Mouse (Mus musculus) CH12.LX (cell line): Measurements from ENCODE around the gene Ubald2. TPM values are rescaled to one million over a fixed set of nuclear protein-coding genes. Genes with fewer than 3 reads are reported as not detected.
A peak's percentile ranks its signal among the peaks of the same experiment; 100 is the strongest.

Experiments used
- DNase-seq: peaks from one replicate; pipeline ENCODE4 v3.0.0-alpha.2; 2013; ENCODE audit errors: extremely low read depth
- H3K27ac ChIP-seq: 2 replicates; pipeline ENCODE4 v1.5.1; 2012; ENCODE audit warnings: low read depth, mild to moderate bottlenecking, control low read depth, moderate library complexity; ENCODE audit not compliant: insufficient read depth
- H3K27me3 ChIP-seq: replicated peaks from 2 replicates; pipeline ENCODE3; 2012; ENCODE audit warnings: inconsistent platforms
- H3K36me3 ChIP-seq, 2 experiments: replicated peaks in 1 of 2; 2 replicates each; pipeline versions ENCODE3 to v1.6.1; 2012; ENCODE audit warnings: inconsistent platforms in 1 of 2, low read length in 1 of 2, mild to moderate bottlenecking in 1 of 2, mixed read lengths in 1 of 2, moderate library complexity in 1 of 2; ENCODE audit not compliant: control insufficient read depth in 1 of 2, insufficient read depth in 1 of 2
- H3K4me1 ChIP-seq, 2 experiments: 2 replicates each; pipeline ENCODE4 v1.6.1; 2012; ENCODE audit warnings: inconsistent platforms in 1 of 2, moderate library complexity in 1 of 2; ENCODE audit not compliant: insufficient read depth in 2 of 2, control insufficient read depth in 1 of 2
- H3K4me2 ChIP-seq: 2 replicates; pipeline ENCODE4 v1.6.1; 2012; ENCODE audit warnings: low read depth, mild to moderate bottlenecking, control low read depth; ENCODE audit not compliant: poor library complexity, insufficient read depth, severe bottlenecking
- H3K4me3 ChIP-seq, 3 experiments: fragments of 150-350 bp in 1 of 3; sonication (generic) in 1 of 3; replicated peaks in 1 of 3; 2 replicates each; pipeline versions ENCODE3 to v1.5.1; 2011 to 2012; ENCODE audit warnings: low read depth in 2 of 3, low read length in 2 of 3, mild to moderate bottlenecking in 2 of 3, moderate library complexity in 2 of 3, control low read depth in 1 of 3, improper control_type of control experiment in 1 of 3, inconsistent platforms in 1 of 3, mixed read lengths in 1 of 3; ENCODE audit not compliant: poor library complexity in 1 of 3
- H3K79me2 ChIP-seq: replicated peaks from 2 replicates; pipeline ENCODE4 v1.6.1; 2012; ENCODE audit warnings: mild to moderate bottlenecking, moderate library complexity; ENCODE audit not compliant: control insufficient read depth, poor library complexity, insufficient read depth, severe bottlenecking; ENCODE audit errors: extremely low read depth
- H3K9ac ChIP-seq: 2 replicates; pipeline ENCODE4 v1.6.1; 2012; ENCODE audit warnings: low read depth, mild to moderate bottlenecking, control low read depth, moderate library complexity; ENCODE audit not compliant: insufficient read depth
- H3K9me3 ChIP-seq: replicated peaks from 2 replicates; pipeline ENCODE3; 2012; ENCODE audit warnings: low read length, inconsistent platforms, mixed read lengths
- CHD1 ChIP-seq: IDR thresholded peaks from 2 replicates; pipeline ENCODE4 v1.6.1; 2012; ENCODE audit warnings: low read depth, low read length, improper control_type of control experiment, inconsistent platforms
- CTCF ChIP-seq, 2 experiments: IDR thresholded peaks in 1 of 2; conservative IDR thresholded peaks in 1 of 2; 2 replicates each; pipeline ENCODE4 v1.5.1; 2011 to 2012; ENCODE audit warnings: low read depth in 2 of 2, low read length in 2 of 2, improper control_type of control experiment in 1 of 2, inconsistent platforms in 1 of 2, mild to moderate bottlenecking in 1 of 2, moderate library complexity in 1 of 2
- E2F4 ChIP-seq: IDR thresholded peaks from 2 replicates; pipeline ENCODE4 v1.6.1; 2011; ENCODE audit warnings: low read depth, low read length, improper control_type of control experiment; ENCODE audit not compliant: insufficient replicate concordance
- EP300 ChIP-seq: IDR thresholded peaks from 2 replicates; pipeline ENCODE4 v1.6.1; 2011; ENCODE audit warnings: low read length, improper control_type of control experiment
- ETS1 ChIP-seq: conservative IDR thresholded peaks from 2 replicates; pipeline ENCODE4 v1.6.1; 2012; ENCODE audit warnings: low read depth, mild to moderate bottlenecking, inconsistent platforms, low read length, improper control_type of control experiment, moderate library complexity
- GABPA ChIP-seq: IDR thresholded peaks from 2 replicates; pipeline ENCODE4 v1.6.1; 2012; ENCODE audit warnings: low read depth, low read length, improper control_type of control experiment, inconsistent platforms; ENCODE audit not compliant: insufficient replicate concordance
- IRF4 ChIP-seq: IDR thresholded peaks from 2 replicates; pipeline ENCODE4 v1.6.1; 2014; ENCODE audit warnings: low read depth, mild to moderate bottlenecking, inconsistent platforms, low read length, improper control_type of control experiment
- JUN ChIP-seq: IDR thresholded peaks from 2 replicates; pipeline ENCODE4 v1.6.1; 2011; ENCODE audit warnings: low read depth, mild to moderate bottlenecking, low read length, improper control_type of control experiment, moderate library complexity; ENCODE audit not compliant: insufficient read depth
- JUND ChIP-seq: conservative IDR thresholded peaks from 2 replicates; pipeline ENCODE4 v1.6.1; 2011; ENCODE audit warnings: low read depth, low read length, improper control_type of control experiment
- MAX ChIP-seq: IDR thresholded peaks from 2 replicates; pipeline ENCODE4 v1.6.1; 2011; ENCODE audit warnings: low read length, improper control_type of control experiment
- MAZ ChIP-seq: IDR thresholded peaks from 2 replicates; pipeline ENCODE4 v1.6.1; 2012; ENCODE audit warnings: low read depth, mild to moderate bottlenecking, inconsistent platforms, low read length, improper control_type of control experiment, moderate library complexity
- MXI1 ChIP-seq: IDR thresholded peaks from 2 replicates; pipeline ENCODE4 v1.6.1; 2011; ENCODE audit warnings: mild to moderate bottlenecking, low read depth, low read length, improper control_type of control experiment
- MYC ChIP-seq: IDR thresholded peaks from 2 replicates; pipeline ENCODE4 v1.6.1; 2011; ENCODE audit warnings: low read depth, mild to moderate bottlenecking, improper control_type of control experiment, low read length
- NELFE ChIP-seq: IDR thresholded peaks from 2 replicates; pipeline ENCODE4 v1.6.1; 2011; ENCODE audit warnings: low read depth, low read length, improper control_type of control experiment
- PAX5 ChIP-seq: IDR thresholded peaks from 2 replicates; pipeline ENCODE4 v1.6.1; 2012; ENCODE audit warnings: low read length, inconsistent platforms, mixed read lengths
- POLR2A ChIP-seq: IDR thresholded peaks from 2 replicates; pipeline ENCODE4 v1.6.1; 2011; ENCODE audit warnings: low read depth, mild to moderate bottlenecking, improper control_type of control experiment, low read length
- POLR2AphosphoS2 ChIP-seq: IDR thresholded peaks from 2 replicates; pipeline ENCODE4 v1.6.1; 2011; ENCODE audit warnings: low read depth, low read length, improper control_type of control experiment
- RAD21 ChIP-seq: IDR thresholded peaks from 2 replicates; pipeline ENCODE4 v1.6.1; 2011; ENCODE audit warnings: low read depth, mild to moderate bottlenecking, low read length, improper control_type of control experiment, moderate library complexity
- SIN3A ChIP-seq: IDR thresholded peaks from 2 replicates; pipeline ENCODE4 v1.6.1; 2012; ENCODE audit warnings: low read length, improper control_type of control experiment, inconsistent platforms
- SMC3 ChIP-seq: IDR thresholded peaks from 2 replicates; pipeline ENCODE4 v1.6.1; 2011; ENCODE audit warnings: low read depth, low read length, improper control_type of control experiment
- TBP ChIP-seq: conservative IDR thresholded peaks from 2 replicates; pipeline ENCODE4 v1.6.1; 2011; ENCODE audit warnings: low read depth, low read length, improper control_type of control experiment
- TCF12 ChIP-seq: IDR thresholded peaks from 2 replicates; pipeline ENCODE4 v1.6.1; 2014; ENCODE audit warnings: low read depth, mild to moderate bottlenecking, inconsistent platforms, low read length, improper control_type of control experiment
- UBTF ChIP-seq: IDR thresholded peaks from 2 replicates; pipeline ENCODE4 v1.6.1; 2012; ENCODE audit warnings: low read depth, mild to moderate bottlenecking, inconsistent platforms, low read length, improper control_type of control experiment, moderate library complexity
- USF1 ChIP-seq: IDR thresholded peaks from 2 replicates; pipeline ENCODE4 v1.6.1; 2014; ENCODE audit warnings: low read depth, mild to moderate bottlenecking, inconsistent platforms, low read length, improper control_type of control experiment
- USF2 ChIP-seq: conservative IDR thresholded peaks from 2 replicates; pipeline ENCODE4 v1.6.1; 2011; ENCODE audit warnings: low read depth, low read length, improper control_type of control experiment
- ZC3H11A ChIP-seq: IDR thresholded peaks from 2 replicates; pipeline ENCODE4 v1.6.1; 2012; ENCODE audit warnings: low read depth, mild to moderate bottlenecking, inconsistent platforms, low read length, improper control_type of control experiment
- ZKSCAN1 ChIP-seq: IDR thresholded peaks from 2 replicates; pipeline ENCODE4 v1.6.1; 2012; ENCODE audit warnings: low read depth, inconsistent platforms, low read length, improper control_type of control experiment, borderline replicate concordance
- ZMIZ1 ChIP-seq: IDR thresholded peaks from 2 replicates; pipeline ENCODE4 v1.6.1; 2012; ENCODE audit warnings: low read depth, mild to moderate bottlenecking, inconsistent platforms, low read length, improper control_type of control experiment
- dilution Hi-C: fragments of 300-500 bp; cut with MboI; formaldehyde crosslinking; loops from 2 replicates; pipeline ENCODE4 v1.14.3; 2020; ENCODE audit warnings: low sequenced_read_pairs; ENCODE audit not compliant: extremely low pct_unique_long_range_greater_than_20kb, extremely low pct_ligation_motif_present
- in situ Hi-C: fragments of 300-500 bp; cut with MboI; formaldehyde crosslinking; loops from 3 replicates; pipeline ENCODE4 v1.14.3; 2019; ENCODE audit warnings: low sequenced_read_pairs, low pct_ligation_motif_present, low pct_unique_long_range_greater_than_20kb, mixed read lengths
- polyA plus RNA-seq: library from polyadenylated mRNA; unstranded; fragments of >175 nt; gene quantifications from 2 replicates; pipeline ENCODE4 v1.2.1, GENCODE M21; 2012; ENCODE audit warnings: low read depth; ENCODE audit not compliant: insufficient read length
- total RNA-seq, 2 experiments: library from RNA; depleted of rRNA; stranded (reverse); fragments of 300-350 nt in 1 of 2; fragments of >200 nt in 1 of 2; gene quantifications; 2 replicates each; pipeline ENCODE4 v1.2.3; 2012 to 2014

Gene Ubald2
- total and polyA plus RNA-seq, 3 experiments = 228 to 436 (median 336) TPM

DNA sequence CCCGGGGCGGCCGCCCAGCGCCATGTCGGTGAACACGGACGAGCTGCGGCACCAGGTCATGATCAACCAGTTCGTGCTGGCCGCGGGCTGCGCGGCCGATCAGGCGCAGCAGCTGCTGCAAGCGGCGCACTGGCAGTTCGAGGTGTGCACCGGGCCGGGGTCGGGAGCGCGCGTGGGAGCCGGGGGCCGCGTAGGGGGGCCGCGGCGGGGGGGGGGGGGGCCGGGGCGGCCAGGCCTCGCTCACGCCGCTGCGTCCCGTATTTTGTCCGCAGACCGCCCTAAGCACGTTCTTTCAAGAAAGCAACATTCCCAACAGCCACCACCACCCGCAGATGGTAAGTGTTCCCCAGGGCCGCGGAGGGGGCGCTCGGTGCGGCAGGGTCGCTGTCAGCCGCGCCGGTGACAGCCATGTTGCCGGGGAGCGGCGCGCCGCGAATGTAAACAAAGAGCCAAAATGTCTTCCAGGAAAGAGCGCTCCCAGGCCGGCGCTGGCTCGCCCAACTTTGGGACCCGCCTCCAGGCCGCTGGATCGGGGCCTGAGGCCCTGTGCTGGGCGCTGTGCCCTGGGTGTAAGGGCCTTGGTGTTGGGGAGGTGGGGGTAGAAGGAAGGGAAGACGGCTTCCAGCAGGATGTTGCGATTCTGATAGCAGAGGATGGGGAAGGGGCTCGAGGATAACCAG lies 533 bp downstream of the Ubald2 start:
- Histone ChIP-seq H3K36me3 (peaks cover 16 to 30% of the 10 kb centered on the region in 2 experiments), H3K79me2 (peaks cover 37% of the 10 kb centered on the region), H3K9me3 (no peaks in the 10 kb centered on the region), H3K27me3 (no peaks in the 10 kb centered on the region), H3K4me1 (peaks cover 27 to 65% of the 10 kb centered on the region in 2 experiments), H3K4me2 (peak overlapping the region; percentile 78; the same call in 1 of the 2 replicates), H3K9ac (peak overlapping the region; percentile 95), H3K4me3 (peak overlapping the region; percentile 67 to 83 (median 74)), H3K27ac (peak overlapping the region; percentile 81)
- DNase-seq = no peak
- in situ Hi-C loops = no loop called here
- dilution Hi-C loops = no loop called here
- TF ChIP-seq USF2 (no peak), SIN3A (peak; percentile 93), EP300 (no peak), ETS1 (0 out of 2 replicates have a peak, but pooled peaks have one; percentile 9), CTCF (conservative IDR thresholded peaks at IDR 0.05 in 1 of 2, IDR thresholded peaks at IDR 0.05 in 1 of 2; ENCODE audit: low read depth in 2 of 2, low read length in 2 of 2) (no peak), UBTF (no peak; the same call in 1 of the 2 replicates), MAX (peak; percentile 59; the same call in 1 of the 2 replicates), MAZ (0 out of 2 replicates have a peak, but pooled peaks have one; percentile 16), TBP (no peak), MXI1 (peak; percentile 82), NELFE (0 out of 2 replicates have a peak, but pooled peaks have one; percentile 3), ZMIZ1 (peak; percentile 20; the same call in 1 of the 2 replicates), POLR2A (peak; percentile 36; the same call in 1 of the 2 replicates), TCF12 (no peak), E2F4 (no peak), ZKSCAN1 (no peak)

DNA sequence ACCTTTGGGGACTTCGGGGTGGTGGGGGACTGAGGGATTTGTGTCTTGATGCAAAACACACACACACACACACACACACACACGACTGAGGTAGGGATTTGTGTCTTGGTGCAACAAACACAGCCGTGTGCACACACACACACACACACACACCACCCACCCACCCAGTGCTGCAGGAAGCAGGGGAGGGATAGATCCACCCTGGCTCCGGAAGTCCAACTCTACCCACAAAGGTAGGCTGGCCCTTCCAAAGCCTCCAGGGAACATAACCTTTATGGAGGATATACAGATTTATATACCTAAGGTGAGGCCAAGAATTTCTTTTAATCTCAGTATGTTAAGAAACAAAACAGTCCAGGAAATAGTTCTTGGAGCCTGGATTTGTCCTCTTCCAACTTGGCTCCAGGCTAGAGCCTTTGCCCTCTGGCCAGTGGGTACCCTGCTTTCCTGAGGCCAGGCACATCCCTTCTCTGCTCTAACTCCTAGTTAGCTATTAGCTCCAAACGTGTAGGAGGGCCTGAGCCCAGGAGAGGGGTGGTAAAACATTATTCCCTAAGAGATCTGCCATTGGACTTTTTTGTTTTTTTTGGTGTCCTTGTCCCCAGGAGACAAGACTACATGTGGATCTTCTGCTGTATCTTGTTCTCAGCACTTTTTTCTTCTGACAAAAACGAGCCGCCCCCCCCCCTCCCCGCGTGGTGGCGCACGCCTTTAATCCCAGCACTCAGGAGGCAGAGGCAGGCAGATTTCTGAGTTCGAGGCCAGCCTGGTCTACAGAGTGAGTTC lies 1.3 kb downstream of the Ubald2 start:
- no peaks in the 10 kb centered on the region for H3K9me3 ChIP-seq
- H3K9ac ChIP-seq = peak overlapping the region; percentile 95
- peak overlapping the region; percentile 81 for H3K27ac ChIP-seq
- peaks cover 27 to 65% of the 10 kb centered on the region in 2 experiments for H3K4me1 ChIP-seq
- H3K36me3 ChIP-seq = peaks cover 16 to 33% of the 10 kb centered on the region in 2 experiments
- in situ Hi-C loops = no loop called here
- no peaks in the 10 kb centered on the region for H3K27me3 ChIP-seq
- peak overlapping the region; percentile 67 to 83 (median 74) for H3K4me3 ChIP-seq
- dilution Hi-C loops = no loop called here
- peaks cover 37% of the 10 kb centered on the region for H3K79me2 ChIP-seq
- H3K4me2 ChIP-seq = peak overlapping the region; percentile 78
- no peak for DNase-seq
- TF ChIP-seq TCF12 (no peak), NELFE (no peak), MYC (peak; percentile 19; the same call in 1 of the 2 replicates), POLR2A (peak; percentile 54), CTCF (conservative IDR thresholded peaks at IDR 0.05 in 1 of 2, IDR thresholded peaks at IDR 0.05 in 1 of 2; ENCODE audit: low read depth in 2 of 2, low read length in 2 of 2) (peak in 1 of 2 experiments; percentile 35; a peak in 2 of 4 replicates), PAX5 (no peak), RAD21 (no peak), TBP (no peak), SMC3 (no peak), JUND (no peak), USF1 (no peak), UBTF (no peak), JUN (no peak), MAZ (no peak), E2F4 (no peak), ZMIZ1 (no peak; the same call in 1 of the 2 replicates), GABPA (no peak), ZC3H11A (no peak), CHD1 (peak; percentile 91), POLR2AphosphoS2 (peak; percentile 82), IRF4 (no peak), MXI1 (peak; percentile 40)
